Mouse (Mus musculus) spleen, postnatal 4 days (tissue): ENCODE data around the gene Tcirg1.

Experiments used
- DNase-seq, 2 experiments: peaks; one replicate each; pipeline ENCODE4 v3.0.0; 2022; ENCODE audit warnings: low spot score in 2 of 2

Tcirg1 gene

GRCm38 (mm10) chr19:3906795-3907786 is at the start of gene Tcirg1:
Gene Tcirg1 (minus strand): TSS chr19:3907133.
- peak; percentile 74 to 86 for DNase-seq

GRCm38 (mm10) chr19:3955804-3956203 is 48.9 kb upstream of the Tcirg1 start:
- DNase-seq = no peak

GRCm38 (mm10) chr19:3955033-3955432 is 48.1 kb upstream of the Tcirg1 start:
- DNase-seq = no peak

GRCm38 (mm10) chr19:3952099-3952498 is 45.2 kb upstream of the Tcirg1 start:
- no peak for DNase-seq

GRCm38 (mm10) chr19:3951461-3951860 is 44.5 kb upstream of the Tcirg1 start:
- no peak for DNase-seq

GRCm38 (mm10) chr19:3950331-3950730 is 43.4 kb upstream of the Tcirg1 start:
- DNase-seq = no peak

GRCm38 (mm10) chr19:3948546-3948945 is 41.6 kb upstream of the Tcirg1 start:
- DNase-seq = no peak

- DNase-seq = no peak
These were observed 40.9 kb upstream of the Tcirg1 start for GRCm38 (mm10) chr19:3947813-3948212.

GRCm38 (mm10) chr19:3946715-3947114 is 39.8 kb upstream of the Tcirg1 start:
- DNase-seq = peak; percentile 65 to 87

- DNase-seq = peak; percentile 60 to 78
These were observed 39.1 kb upstream of the Tcirg1 start for GRCm38 (mm10) chr19:3945872-3946564.

- peak; percentile 77 to 83 for DNase-seq
These were observed 36.2 kb upstream of the Tcirg1 start for GRCm38 (mm10) chr19:3942986-3943735.

GRCm38 (mm10) chr19:3942315-3942714 is 35.4 kb upstream of the Tcirg1 start:
- DNase-seq = peak in 1 of 2 experiments; percentile 60

GRCm38 (mm10) chr19:3935896-3936850 is 29.2 kb upstream of the Tcirg1 start:
- peak; percentile 76 to 86 for DNase-seq

- DNase-seq = peak; percentile 71 to 85
These were observed 28.3 kb upstream of the Tcirg1 start, which contains the start of gene Unc93b1 for GRCm38 (mm10) chr19:3935032-3935895. Gene Unc93b1 (plus strand): TSS chr19:3935186.

- no peak for DNase-seq
These were observed 24.8 kb upstream of the Tcirg1 start for GRCm38 (mm10) chr19:3931716-3932115.

GRCm38 (mm10) chr19:3930262-3931057 is 23.5 kb upstream of the Tcirg1 start:
- peak; percentile 16 to 66 for DNase-seq

GRCm38 (mm10) chr19:3929211-3929941 is 22.4 kb upstream of the Tcirg1 start, which contains the start of gene Aldh3b1:
Gene Aldh3b1 (minus strand): TSS chr19:3929808.
- DNase-seq = peak; percentile 68 to 76

GRCm38 (mm10) chr19:3928779-3929178 is 21.8 kb upstream of the Tcirg1 start:
- no peak for DNase-seq
